Mouse (Mus musculus) embryonic fibroblast, embryonic 13.5 days (primary cell): Measurements from ENCODE around the gene Krt15.

Source experiments
- CTCF ChIP-seq: IDR thresholded peaks from 2 replicates; pipeline ENCODE4 v1.5.1; 2011; ENCODE audit warnings: mild to moderate bottlenecking, control low read depth, low read length, moderate library complexity, borderline replicate concordance; ENCODE audit not compliant: insufficient read depth
- POLR2A ChIP-seq: IDR thresholded peaks from 2 replicates; pipeline ENCODE4 v1.6.1; 2011; ENCODE audit warnings: low read depth, mild to moderate bottlenecking, control low read depth, low read length, moderate library complexity

DNA sequence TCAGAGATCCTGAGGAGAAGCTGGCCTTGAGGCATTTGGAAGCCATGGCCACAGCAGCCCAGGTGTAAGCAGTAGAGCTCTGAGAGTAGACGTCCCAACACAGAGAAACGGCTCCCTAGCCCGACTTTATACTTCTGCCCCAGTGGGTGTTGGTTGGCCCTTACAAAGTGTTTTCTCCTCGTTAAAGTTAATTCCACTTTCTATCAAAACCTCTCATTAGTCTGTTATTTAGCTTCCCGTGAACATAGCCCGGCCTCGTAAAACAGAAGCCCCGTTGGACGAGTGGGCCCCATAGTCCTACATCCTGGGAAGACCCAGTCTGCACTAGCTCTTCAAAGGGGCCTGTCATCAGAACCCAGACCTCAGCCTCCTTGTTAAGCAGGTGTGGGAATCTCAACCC is 39.6 kb downstream of the Krt15 start, which contains the start of gene Krt35:
- TF ChIP-seq POLR2A (no peak), CTCF (no peak)
